Mouse (Mus musculus) bone marrow macrophage, adult 2 months (primary cell): ENCODE measurements around the gene Exoc1.

Experiments used
- CTCF ChIP-seq: IDR thresholded peaks from 2 replicates; pipeline ENCODE4 v1.5.1; 2012; ENCODE audit warnings: low read depth, mild to moderate bottlenecking, low read length, moderate library complexity
- POLR2A ChIP-seq: IDR thresholded peaks from 2 replicates; pipeline ENCODE4 v1.6.1; 2012; ENCODE audit warnings: mild to moderate bottlenecking, low read depth, low read length, borderline replicate concordance

- TF ChIP-seq CTCF, result no peak
- no peak for TF ChIP-seq POLR2A
These were observed 45.1 kb downstream of the Exoc1 start for GRCm38 (mm10) chr5:76574251-76574650.
